ENCODE assay signal across 14 mouse cellular contexts in genomic region chr11:96917415-96917814, GRCm38 (mm10). TPM values are rescaled to one million over a fixed set of nuclear protein-coding genes. Genes with fewer than 3 reads are reported as not detected.
DNase-seq lines count a peak whose midpoint lies in the region; ATAC-seq and TF ChIP-seq lines count a peak whose summit lies in the region.
"Had no signal": no experiment of that assay in that cellular context is flagged by ENCODE, and none has a peak within 500 bp of the region (broad histone marks: within the 10 kb centered on the region; RNA-seq: fewer than 3 reads in every experiment).

No protein-coding gene starts in this region.

- no peak for TF ChIP-seq CTCF in intestine, postnatal 0 days (IDR thresholded peaks at IDR 0.05; ENCODE audit: low read depth)
- no peak for TF ChIP-seq CTCF in layer of hippocampus, adult 2 months (conservative IDR thresholded peaks at IDR 0.05)

- H3K27me3 ChIP-seq in hindbrain, embryonic 10.5 days (ENCODE audit: insufficient read depth, poor library complexity, severe bottlenecking) = 0 out of 2 replicates have a peak, but pooled peaks cover 4% of the 10 kb centered on the region
- no peaks in the 10 kb centered on the region for H3K27me3 ChIP-seq in hindbrain, embryonic 16.5 days (replicated peaks; ENCODE audit: control insufficient read depth, insufficient read depth, low read length)
- no peaks in the 10 kb centered on the region for H3K27me3 ChIP-seq in intestine, postnatal 0 days (replicated peaks; ENCODE audit: control insufficient read depth, insufficient read depth, low read length)
- H3K27me3 ChIP-seq in myocyte (ENCODE audit: control insufficient read depth, insufficient read depth, insufficient read length) = no peaks in the 10 kb centered on the region

- no peaks in the 10 kb centered on the region for H3K79me2 ChIP-seq in myocyte (ENCODE audit: control insufficient read depth, insufficient read depth)

- 87% methylated on average over 6 of the region's 6 CpGs for WGBS in hindbrain, embryonic 10.5 days
- 94% methylated on average over 6 of the region's 6 CpGs for WGBS in hindbrain, embryonic 16.5 days
- WGBS in intestine, postnatal 0 days = 42% methylated on average over 6 of the region's 6 CpGs

- no peak overlapping the region for H3ac ChIP-seq in myocyte (ENCODE audit: control insufficient read depth, insufficient read length)

- H3K4me1 ChIP-seq in hindbrain, embryonic 10.5 days (replicated peaks) = peaks cover 22% of the 10 kb centered on the region
- H3K4me1 ChIP-seq in hindbrain, embryonic 16.5 days (ENCODE audit: control insufficient read depth, insufficient read depth, low read depth, low read length) = peaks cover 9% of the 10 kb centered on the region
- no peaks in the 10 kb centered on the region for H3K4me1 ChIP-seq in intestine, postnatal 0 days (replicated peaks; ENCODE audit: control insufficient read depth, insufficient read depth, low read length)

- no peak for TF ChIP-seq POLR2A in myocyte (IDR thresholded peaks at IDR 0.05; ENCODE audit: insufficient read length, low read depth)

- no peaks in the 10 kb centered on the region for H3K9me3 ChIP-seq in hindbrain, embryonic 10.5 days
- no peaks in the 10 kb centered on the region for H3K9me3 ChIP-seq in hindbrain, embryonic 16.5 days (ENCODE audit: control insufficient read depth, low read length)
- H3K9me3 ChIP-seq in intestine, postnatal 0 days (ENCODE audit: control insufficient read depth) = no peaks in the 10 kb centered on the region
- H3K9me3 ChIP-seq: midbrain, embryonic 12.5 days; neural tube, embryonic 13.5 days had no signal

- H3K4me3 ChIP-seq in hindbrain, embryonic 10.5 days = peak overlapping the region; percentile 85; the same call in 1 of the 2 replicates
- H3K4me3 ChIP-seq in hindbrain, embryonic 16.5 days (ENCODE audit: low read length) = no peak overlapping the region
- no peak overlapping the region for H3K4me3 ChIP-seq in intestine, postnatal 0 days (ENCODE audit: low read depth, low read length)
- peak overlapping the region; percentile 63 for H3K4me3 ChIP-seq in myocyte
- no peak overlapping the region for H3K4me3 ChIP-seq in layer of hippocampus, adult 2 months

- no peak overlapping the region for H3K4me2 ChIP-seq in hindbrain, embryonic 16.5 days (ENCODE audit: low read length)
- no peak overlapping the region for H3K4me2 ChIP-seq in intestine, postnatal 0 days (replicated peaks; ENCODE audit: low read depth)
- no peak overlapping the region for H3K4me2 ChIP-seq in myocyte (ENCODE audit: low read depth)

- H3K9ac ChIP-seq in hindbrain, embryonic 16.5 days (ENCODE audit: low read depth, low read length) = no peak overlapping the region
- H3K9ac ChIP-seq in intestine, postnatal 0 days (ENCODE audit: low read depth, low read length) = no peak overlapping the region
- H3K9ac ChIP-seq: midbrain, embryonic 12.5 days had no signal

- peaks cover 14% of the 10 kb centered on the region for H3K36me3 ChIP-seq in hindbrain, embryonic 10.5 days
- H3K36me3 ChIP-seq in hindbrain, embryonic 16.5 days (ENCODE audit: control insufficient read depth, insufficient read depth, low read length) = no peaks in the 10 kb centered on the region
- H3K36me3 ChIP-seq in intestine, postnatal 0 days (ENCODE audit: control insufficient read depth, insufficient read depth) = no peaks in the 10 kb centered on the region
- no peaks in the 10 kb centered on the region for H3K36me3 ChIP-seq in myocyte (ENCODE audit: control insufficient read depth, insufficient read depth)
- H3K36me3 ChIP-seq: midbrain, embryonic 12.5 days had no signal

- DNase-seq in hindbrain, embryonic 10.5 days (ENCODE audit: low spot score) = no peak
- peak; percentile 64 for DNase-seq in c-Kit-positive CD71-positive TER-119-negative erythroid progenitor cells, embryonic 14.5 days (ENCODE audit: low read depth)
- DNase-seq in cerebellum, postnatal 25 days = no peak
- DNase-seq in layer of hippocampus, adult 2 months (ENCODE audit: low spot score in 2 of 2) = no peak
- DNase-seq: adrenal gland, postnatal 36 days; cerebellum, adult 2 months; retina, postnatal 1 day; thymus, postnatal 25 days had no signal

- H3K27ac ChIP-seq in hindbrain, embryonic 10.5 days = peak overlapping the region; percentile 91; the same call in 1 of the 2 replicates
- no peak overlapping the region for H3K27ac ChIP-seq in hindbrain, embryonic 16.5 days (ENCODE audit: low read depth, low read length)
- H3K27ac ChIP-seq in intestine, postnatal 0 days (ENCODE audit: low read depth, low read length) = peak overlapping the region; percentile 60; the same call in 1 of the 2 replicates
- H3K27ac ChIP-seq in layer of hippocampus, adult 2 months = no peak overlapping the region
- H3K27ac ChIP-seq: midbrain, embryonic 12.5 days; neural tube, embryonic 13.5 days had no signal

- ATAC-seq in hindbrain, embryonic 16.5 days = no peak
- ATAC-seq in intestine, postnatal 0 days = 0 out of 2 replicates have a peak, but pooled peaks have one; percentile 7

TF ChIP-seq in myocyte, 11 proteins besides CTCF, POLR2A, EP300 and RAD21:
- TF ChIP-seq E2F4 (IDR thresholded peaks at IDR 0.05; ENCODE audit: insufficient read depth) (no peak), USF1 (IDR thresholded peaks at IDR 0.05; ENCODE audit: low read depth) (no peak), TCF12 (IDR thresholded peaks at IDR 0.05; ENCODE audit: insufficient read depth, poor library complexity, severe bottlenecking) (no peak), MYOG (IDR thresholded peaks at IDR 0.05; ENCODE audit: control insufficient read depth in 1 of 3, insufficient read depth in 1 of 3, insufficient read length in 2 of 3, low read depth in 2 of 3) (no peak), TCF3 (IDR thresholded peaks at IDR 0.05; ENCODE audit: insufficient read length, low read depth) (no peak), REST (IDR thresholded peaks at IDR 0.05; ENCODE audit: insufficient read depth, insufficient read length) (no peak), MAX (IDR thresholded peaks at IDR 0.05; ENCODE audit: low read depth) (no peak), CEBPB (IDR thresholded peaks at IDR 0.05; ENCODE audit: insufficient read depth, poor library complexity, severe bottlenecking) (no peak), SRF (IDR thresholded peaks at IDR 0.05; ENCODE audit: control insufficient read depth, insufficient read length, low read depth) (no peak), POLR2AphosphoS2 (IDR thresholded peaks at IDR 0.05; ENCODE audit: insufficient read length, low read depth) (no peak), MYOD1 (IDR thresholded peaks at IDR 0.05; ENCODE audit: control insufficient read depth in 1 of 3, insufficient read length in 2 of 3, low read depth in 2 of 3) (no peak)
TF ChIP-seq in myocyte: peak in this region for 0.

RNA-seq across cellular contexts. Expression of gene Cdk5rap3, which starts 1.1 kb away (rescaled TPM):
- 112 and 124 TPM in 2 replicates for polyA plus RNA-seq in hindbrain, embryonic 10.5 days (2016; fragmentation: Nextera tagmentation; extraction: Ambion mirVana)
- polyA plus RNA-seq in hindbrain, embryonic 16.5 days (2015; fragmentation: Nextera tagmentation; extraction: Ambion mirVana) = 81.2 and 84.8 TPM in 2 replicates
- polyA plus RNA-seq in intestine, postnatal 0 days (2015; fragmentation: Nextera tagmentation; extraction: Ambion mirVana) = 64.1 and 68.9 TPM in 2 replicates
- polyA plus RNA-seq in myocyte (2012; fragmentation: generic; extraction: Trizol) = 65.8 TPM
- total RNA-seq in layer of hippocampus, adult 2 months (2021) = 10 to 100 TPM; 34.5 to 41.6 TPM

RNA-seq across cellular contexts. Expression of gene Prr15l, which starts 10.5 kb away (rescaled TPM):
- 0.37 and 0.75 TPM in 2 replicates for polyA plus RNA-seq in hindbrain, embryonic 10.5 days (2016; fragmentation: Nextera tagmentation; extraction: Ambion mirVana)
- polyA plus RNA-seq in hindbrain, embryonic 16.5 days (2015; fragmentation: Nextera tagmentation; extraction: Ambion mirVana) = 0.35 and 0.60 TPM in 2 replicates
- polyA plus RNA-seq in intestine, postnatal 0 days (2015; fragmentation: Nextera tagmentation; extraction: Ambion mirVana) = 138 and 141 TPM in 2 replicates
- 0.07 TPM for polyA plus RNA-seq in myocyte (2012; fragmentation: generic; extraction: Trizol)
- total RNA-seq in layer of hippocampus, adult 2 months (2021) = not detected
- total RNA-seq: left cerebral cortex, postnatal 25 days had no signal
- polyA plus RNA-seq: cerebellum, adult 2 months; neural tube, embryonic 13.5 days had no signal

RNA-seq across cellular contexts. Expression of gene Pnpo, which starts 26.4 kb away (rescaled TPM):
- 31.4 and 36.4 TPM in 2 replicates for polyA plus RNA-seq in hindbrain, embryonic 10.5 days (2016; fragmentation: Nextera tagmentation; extraction: Ambion mirVana)
- 36.2 and 37.3 TPM in 2 replicates for polyA plus RNA-seq in hindbrain, embryonic 16.5 days (2015; fragmentation: Nextera tagmentation; extraction: Ambion mirVana)
- 145 and 158 TPM in 2 replicates for polyA plus RNA-seq in intestine, postnatal 0 days (2015; fragmentation: Nextera tagmentation; extraction: Ambion mirVana)
- polyA plus RNA-seq in myocyte (2012; fragmentation: generic; extraction: Trizol) = 7.5 TPM
- 10 to 100 TPM; 36.7 to 36.8 TPM for total RNA-seq in layer of hippocampus, adult 2 months (2021)

Comparison
In these comparisons a context has a peak if more than half of its experiments do, and no peak if none do; other contexts are left out.
1. H3K27ac ChIP-seq: peak in hindbrain, embryonic 10.5 days (single experiment) and intestine, postnatal 0 days (single experiment); none in hindbrain, embryonic 16.5 days (single experiment) and layer of hippocampus, adult 2 months (single experiment).
2. H3K4me3 ChIP-seq: peak in hindbrain, embryonic 10.5 days (single experiment) and myocyte (single experiment); none in hindbrain, embryonic 16.5 days (single experiment), intestine, postnatal 0 days (single experiment) and layer of hippocampus, adult 2 months (single experiment).
3. RNA of gene Prr15l, which starts 10.5 kb away (polyA plus RNA-seq): 138 to 141 TPM in intestine, postnatal 0 days; 0.37 to 0.75 TPM in hindbrain, embryonic 10.5 days, 0.35 to 0.60 TPM in hindbrain, embryonic 16.5 days and 0.07 TPM in myocyte (single experiment); every median in the first group is over 10 times any median in the second.